Comparison of ENCODE assay signal across 14 mouse cellular contexts in genomic region chr10:41866838-41867154, GRCm38 (mm10). TPM values are rescaled to one million over a fixed set of nuclear protein-coding genes. Genes with fewer than 3 reads are reported as not detected.
DNase-seq lines count a peak whose midpoint lies in the region; ATAC-seq and TF ChIP-seq lines count a peak whose summit lies in the region.
"Had no signal": no experiment of that assay in that cellular context is flagged by ENCODE, and none has a peak within 500 bp of the region (broad histone marks: within the 10 kb centered on the region; RNA-seq: fewer than 3 reads in every experiment).

No protein-coding gene starts in this region.

- H3K27me3 ChIP-seq in hindbrain, embryonic 15.5 days, result no peaks in the 10 kb centered on the region
- no peaks in the 10 kb centered on the region for H3K27me3 ChIP-seq in hindbrain, embryonic 10.5 days (ENCODE audit: insufficient read depth, poor library complexity, severe bottlenecking)
- no peaks in the 10 kb centered on the region for H3K27me3 ChIP-seq in limb, embryonic 13.5 days
- no peaks in the 10 kb centered on the region for H3K27me3 ChIP-seq in limb, embryonic 10.5 days (ENCODE audit: low read depth, poor library complexity, severe bottlenecking)
- H3K27me3 ChIP-seq: limb, embryonic 12.5 days; megakaryocyte, embryonic 14.5 days had no signal

- no peak for DNase-seq in gastrocnemius, adult 2 months
- no peak for DNase-seq in gastrocnemius, postnatal 4 days (ENCODE audit: low spot score in 2 of 2)
- no peak for DNase-seq in hindbrain, embryonic 10.5 days (ENCODE audit: low spot score)
- DNase-seq in limb, embryonic 10.5 days (ENCODE audit: low spot score), result no peak
- no peak for DNase-seq in lung, postnatal 4 days
- no peak for DNase-seq in adrenal gland, postnatal 36 days
- DNase-seq: adrenal gland, postnatal 10 days; kidney, adult 11 months; lung, adult 2 months; right cerebral cortex, postnatal 14 days had no signal

- H3K9me3 ChIP-seq in hindbrain, embryonic 15.5 days, result no peaks in the 10 kb centered on the region
- no peaks in the 10 kb centered on the region for H3K9me3 ChIP-seq in hindbrain, embryonic 10.5 days
- no peaks in the 10 kb centered on the region for H3K9me3 ChIP-seq in limb, embryonic 13.5 days
- no peaks in the 10 kb centered on the region for H3K9me3 ChIP-seq in limb, embryonic 10.5 days (replicated peaks)
- H3K9me3 ChIP-seq: limb, embryonic 12.5 days; megakaryocyte, embryonic 14.5 days had no signal

- no peaks in the 10 kb centered on the region for H3K36me3 ChIP-seq in hindbrain, embryonic 15.5 days
- no peaks in the 10 kb centered on the region for H3K36me3 ChIP-seq in hindbrain, embryonic 10.5 days
- no peaks in the 10 kb centered on the region for H3K36me3 ChIP-seq in limb, embryonic 13.5 days
- no peaks in the 10 kb centered on the region for H3K36me3 ChIP-seq in limb, embryonic 10.5 days
- H3K36me3 ChIP-seq: limb, embryonic 12.5 days had no signal

- peak overlapping the region; percentile 56 for H3K27ac ChIP-seq in gastrocnemius, adult 2 months
- peak overlapping the region; percentile 31; the same call in 1 of the 2 replicates for H3K27ac ChIP-seq in hindbrain, embryonic 15.5 days (replicated peaks)
- no peak overlapping the region; the same call in 1 of the 2 replicates for H3K27ac ChIP-seq in hindbrain, embryonic 10.5 days
- H3K27ac ChIP-seq in limb, embryonic 13.5 days, result peak overlapping the region; percentile 22; the same call in 1 of the 2 replicates
- H3K27ac ChIP-seq in limb, embryonic 10.5 days, result no peak overlapping the region
- H3K27ac ChIP-seq: limb, embryonic 12.5 days had no signal

- no peak overlapping the region for H3K4me2 ChIP-seq in hindbrain, embryonic 15.5 days
- H3K4me2 ChIP-seq in limb, embryonic 13.5 days (replicated peaks), result no peak overlapping the region
- H3K4me2 ChIP-seq: limb, embryonic 12.5 days had no signal

- intact Hi-C loops in gastrocnemius, adult 2 months (cut with DNase I), result no loop called here

- H3K4me3 ChIP-seq in gastrocnemius, adult 2 months, result no peak overlapping the region
- no peak overlapping the region for H3K4me3 ChIP-seq in hindbrain, embryonic 15.5 days
- H3K4me3 ChIP-seq in hindbrain, embryonic 10.5 days, result no peak overlapping the region
- H3K4me3 ChIP-seq in limb, embryonic 13.5 days, result no peak overlapping the region
- H3K4me3 ChIP-seq in limb, embryonic 10.5 days, result no peak overlapping the region
- H3K4me3 ChIP-seq: limb, embryonic 12.5 days; megakaryocyte, embryonic 14.5 days had no signal

- no peak for ATAC-seq in hindbrain, embryonic 15.5 days (ENCODE audit: low FRiP score, low read depth)
- no peak for ATAC-seq in limb, embryonic 13.5 days (ENCODE audit: low FRiP score, low read depth)

- no peak for TF ChIP-seq CTCF in gastrocnemius, adult 2 months (IDR thresholded peaks at IDR 0.05)

- no peak overlapping the region for H3K9ac ChIP-seq in hindbrain, embryonic 15.5 days
- no peak overlapping the region for H3K9ac ChIP-seq in limb, embryonic 13.5 days
- H3K9ac ChIP-seq: limb, embryonic 12.5 days had no signal

- 0 out of 2 replicates have a peak, but pooled peaks cover 16% of the 10 kb centered on the region for H3K4me1 ChIP-seq in hindbrain, embryonic 15.5 days (replicated peaks)
- peaks cover 12% of the 10 kb centered on the region for H3K4me1 ChIP-seq in hindbrain, embryonic 10.5 days (replicated peaks)
- peaks cover 12% of the 10 kb centered on the region for H3K4me1 ChIP-seq in limb, embryonic 13.5 days
- peaks cover 12% of the 10 kb centered on the region for H3K4me1 ChIP-seq in limb, embryonic 10.5 days

RNA-seq across cellular contexts. Expression of gene Sesn1, which starts 57.1 kb away (rescaled TPM):
- total RNA-seq in gastrocnemius, adult 2 months (2021), result 10 to 100 TPM; 18.5 to 52.7 TPM
- total RNA-seq in gastrocnemius, postnatal 4 days (2021), result 10 to 100 TPM; 60.4 to 66.3 TPM
- 33.6 and 37.4 TPM in 2 replicates for polyA plus RNA-seq in hindbrain, embryonic 15.5 days (2015; fragmentation: Nextera tagmentation; extraction: Ambion mirVana)
- polyA plus RNA-seq in hindbrain, embryonic 10.5 days (2016; fragmentation: Nextera tagmentation; extraction: Ambion mirVana), result 17.6 and 18.2 TPM in 2 replicates
- polyA plus RNA-seq in limb, embryonic 13.5 days (2015; fragmentation: Nextera tagmentation; extraction: Ambion mirVana), result 38.3 and 40.3 TPM in 2 replicates
- polyA plus RNA-seq in limb, embryonic 10.5 days (2016; fragmentation: Nextera tagmentation; extraction: Ambion mirVana), result 19.7 and 26.3 TPM in 2 replicates
- 10 to 100 TPM; 19.9 to 22.6 TPM for total RNA-seq in adrenal gland, postnatal 36 days (2021)

RNA-seq across cellular contexts. Expression of gene Cep57l1, which starts 57.1 kb away (rescaled TPM):
- total RNA-seq in gastrocnemius, adult 2 months (2021), result 1 to 10 TPM; 2.7 to 3.1 TPM
- total RNA-seq in gastrocnemius, postnatal 4 days (2021), result 1 to 10 TPM; 5.4 to 6.5 TPM
- 14.7 and 14.9 TPM in 2 replicates for polyA plus RNA-seq in hindbrain, embryonic 15.5 days (2015; fragmentation: Nextera tagmentation; extraction: Ambion mirVana)
- 20.7 and 24.9 TPM in 2 replicates for polyA plus RNA-seq in hindbrain, embryonic 10.5 days (2016; fragmentation: Nextera tagmentation; extraction: Ambion mirVana)
- 24.9 and 25.0 TPM in 2 replicates for polyA plus RNA-seq in limb, embryonic 13.5 days (2015; fragmentation: Nextera tagmentation; extraction: Ambion mirVana)
- 19.6 and 25.9 TPM in 2 replicates for polyA plus RNA-seq in limb, embryonic 10.5 days (2016; fragmentation: Nextera tagmentation; extraction: Ambion mirVana)
- 1 to 10 TPM; 7.2 to 7.3 TPM for total RNA-seq in adrenal gland, postnatal 36 days (2021)

Comparison
In these comparisons a context has a peak if more than half of its experiments do, and no peak if none do; other contexts are left out.
1. H3K27ac ChIP-seq: peak in gastrocnemius, adult 2 months (single experiment), hindbrain, embryonic 15.5 days (single experiment) and limb, embryonic 13.5 days (single experiment); none in hindbrain, embryonic 10.5 days (single experiment) and limb, embryonic 10.5 days (single experiment).